Mouse (Mus musculus): ENCODE measurements around the gene Atl1.

Atl1 gene

GRCm38 (mm10) chr12:69941655-69942329 lies 49.4 kb downstream of the Atl1 start:
- no peak for DNase-seq (ENCODE audit: low spot score)

- no peak for DNase-seq (ENCODE audit: low spot score)
Observed at GRCm38 (mm10) chr12:69945861-69946260, 53.4 kb downstream of the Atl1 start.

GRCm38 (mm10) chr12:69947502-69947901 lies 55.1 kb downstream of the Atl1 start:
- no peak for DNase-seq (ENCODE audit: low spot score)

- DNase-seq (ENCODE audit: low spot score), result no peak
Observed at GRCm38 (mm10) chr12:69957378-69957777, 65.0 kb downstream of the Atl1 start.

- no peak for DNase-seq (ENCODE audit: low spot score)
Observed at GRCm38 (mm10) chr12:69962468-69962867, 70.1 kb downstream of the Atl1 start.

GRCm38 (mm10) chr12:69963141-69963540 lies 70.7 kb downstream of the Atl1 start:
- no peak for DNase-seq (ENCODE audit: low spot score)

- DNase-seq (ENCODE audit: low spot score), result no peak
Observed at GRCm38 (mm10) chr12:69965644-69966043, 73.2 kb downstream of the Atl1 start.

GRCm38 (mm10) chr12:69966071-69966470 lies 73.7 kb downstream of the Atl1 start:
- peak; percentile 31 for DNase-seq (ENCODE audit: low spot score)

- no peak for DNase-seq (ENCODE audit: low spot score)
Observed at GRCm38 (mm10) chr12:69967112-69967511, 74.7 kb downstream of the Atl1 start.

- no peak for DNase-seq (ENCODE audit: low spot score)
Observed at GRCm38 (mm10) chr12:69968154-69968553, 75.7 kb downstream of the Atl1 start.

GRCm38 (mm10) chr12:69973666-69974065 lies 81.3 kb downstream of the Atl1 start:
- DNase-seq (ENCODE audit: low spot score), result no peak

GRCm38 (mm10) chr12:69976688-69977087 lies 84.3 kb downstream of the Atl1 start:
- DNase-seq (ENCODE audit: low spot score), result no peak

GRCm38 (mm10) chr12:69977376-69977998 lies 85.1 kb downstream of the Atl1 start:
- no peak for DNase-seq (ENCODE audit: low spot score)

- DNase-seq (ENCODE audit: low spot score), result no peak
Observed at GRCm38 (mm10) chr12:69982874-69983273, 90.5 kb downstream of the Atl1 start.

GRCm38 (mm10) chr12:69985546-69985945 lies 93.1 kb downstream of the Atl1 start:
- no peak for DNase-seq (ENCODE audit: low spot score)

- DNase-seq (ENCODE audit: low spot score), result no peak
Observed at GRCm38 (mm10) chr12:69986241-69986762, 93.9 kb downstream of the Atl1 start.

- peak; percentile 82 for DNase-seq (ENCODE audit: low spot score)
Observed at GRCm38 (mm10) chr12:69986786-69987497, 94.5 kb downstream of the Atl1 start, which contains the start of gene Sav1. Gene Sav1 (minus strand): TSS chr12:69987002.

- no peak for DNase-seq (ENCODE audit: low spot score)
Observed at GRCm38 (mm10) chr12:69995382-69995781, 103.0 kb downstream of the Atl1 start.

- DNase-seq (ENCODE audit: low spot score), result no peak
Observed at GRCm38 (mm10) chr12:69998186-69998983, 106.0 kb downstream of the Atl1 start.

- no peak for DNase-seq (ENCODE audit: low spot score)
Observed at GRCm38 (mm10) chr12:70005103-70005502, 112.7 kb downstream of the Atl1 start.

GRCm38 (mm10) chr12:70010356-70010755 lies 117.9 kb downstream of the Atl1 start:
- DNase-seq (ENCODE audit: low spot score), result no peak

- no peak for DNase-seq (ENCODE audit: low spot score)
Observed at GRCm38 (mm10) chr12:70011681-70012080, 119.3 kb downstream of the Atl1 start.

Measured in ovary, adult 18-20 months (tissue).